Mouse (Mus musculus) hindbrain, embryonic 11.5 days (tissue): ENCODE measurements around the gene Ttc7b. TPM values are rescaled to one million over a fixed set of nuclear protein-coding genes. Genes with fewer than 3 reads are reported as not detected.

Experiments
- ATAC-seq: fragments of 200-750 bp; cut with Nextera tagmentation; 2 replicates; pipeline ENCODE4 v1.8.0; 2017; ENCODE audit warnings: mild to moderate bottlenecking, moderate TSS enrichment, moderate library complexity; ENCODE audit not compliant: low FRiP score
- DNase-seq: peaks from one replicate; pipeline ENCODE4 v3.0.0-alpha.2; 2015; ENCODE audit warnings: low spot score
- H3K27ac ChIP-seq: fragments of 300-500 bp; sonication (generic); 2 replicates; pipeline ENCODE4 v1.5.1; 2014; ENCODE audit warnings: mild to moderate bottlenecking, low read depth, low read length
- H3K27me3 ChIP-seq: fragments of 300-500 bp; sonication (generic); 2 replicates; pipeline ENCODE4 v1.6.1; 2014; ENCODE audit warnings: mild to moderate bottlenecking, low read length, moderate library complexity, mixed read lengths; ENCODE audit not compliant: control insufficient read depth, insufficient read depth
- H3K36me3 ChIP-seq: fragments of 300-500 bp; sonication (generic); 2 replicates; pipeline ENCODE4 v1.6.1; 2014; ENCODE audit warnings: mild to moderate bottlenecking, low read length, moderate library complexity, mixed read lengths; ENCODE audit not compliant: control insufficient read depth, insufficient read depth
- H3K4me1 ChIP-seq: fragments of 300-500 bp; sonication (generic); replicated peaks from 2 replicates; pipeline ENCODE4 v1.6.1; 2014; ENCODE audit warnings: low read length, mixed read lengths; ENCODE audit not compliant: control insufficient read depth, insufficient read depth
- H3K4me2 ChIP-seq: fragments of 300-500 bp; sonication (generic); replicated peaks from 2 replicates; pipeline ENCODE4 v1.6.1; 2014; ENCODE audit warnings: mild to moderate bottlenecking, low read depth, low read length
- H3K4me3 ChIP-seq: fragments of 300-500 bp; sonication (generic); 2 replicates; pipeline ENCODE4 v1.5.1; 2014; ENCODE audit warnings: low read depth, low read length
- H3K9ac ChIP-seq: fragments of 300-500 bp; sonication (generic); 2 replicates; pipeline ENCODE4 v1.6.1; 2014; ENCODE audit warnings: low read depth, low read length
- H3K9me3 ChIP-seq: fragments of 300-500 bp; sonication (generic); 2 replicates; pipeline ENCODE4 v1.6.1; 2016; ENCODE audit warnings: low read length; ENCODE audit not compliant: control insufficient read depth
- WGBS: fragments of 180-500 bp; shearing (Covaris S2); extraction: QIAGEN DNeasy Blood & Tissue Kit; methylation state at CpG from one replicate; pipeline ENCODE4 v1.1.7; 2014; 5-methylcytosine and 5-hydroxymethylcytosine counted together
- polyA plus RNA-seq: library from polyadenylated mRNA; unstranded; fragments of >200 nt; fragmentation: Nextera tagmentation; extraction: Ambion mirVana; gene quantifications from 2 replicates; pipeline ENCODE4 v1.2.1, GENCODE M21; 2014

The Ttc7b gene
- polyA plus RNA-seq, 1 experiment from 2014 or later = 7.1 TPM

GRCm38 (mm10) chr12:100262846-100263245 lies 257.8 kb downstream of the Ttc7b start:
- Histone ChIP-seq H3K4me2 (no peak overlapping the region), H3K36me3 (no peaks in the 10 kb centered on the region), H3K9ac (no peak overlapping the region), H3K4me3 (no peak overlapping the region), H3K9me3 (no peaks in the 10 kb centered on the region), H3K27me3 (no peaks in the 10 kb centered on the region), H3K27ac (no peak overlapping the region), H3K4me1 (no peaks in the 10 kb centered on the region)
- WGBS = 84% methylated on average over 6 of the region's 6 CpGs
- ATAC-seq (no peak), DNase-seq (no peak)

GRCm38 (mm10) chr12:100261761-100262160 lies 258.9 kb downstream of the Ttc7b start:
- Histone ChIP-seq H3K9me3 (no peaks in the 10 kb centered on the region), H3K27ac (no peak overlapping the region), H3K4me2 (no peak overlapping the region), H3K4me1 (no peaks in the 10 kb centered on the region), H3K9ac (no peak overlapping the region), H3K36me3 (no peaks in the 10 kb centered on the region), H3K27me3 (no peaks in the 10 kb centered on the region), H3K4me3 (no peak overlapping the region)
- no peak for ATAC-seq
- 84% methylated on average over 6 of the region's 6 CpGs for WGBS
- DNase-seq = no peak

- Histone ChIP-seq H3K9ac (no peak overlapping the region), H3K4me3 (no peak overlapping the region), H3K36me3 (no peaks in the 10 kb centered on the region), H3K27me3 (no peaks in the 10 kb centered on the region), H3K4me1 (no peaks in the 10 kb centered on the region), H3K27ac (no peak overlapping the region), H3K4me2 (no peak overlapping the region), H3K9me3 (no peaks in the 10 kb centered on the region)
- 75% methylated on average over 2 of the region's 2 CpGs for whole genome bisulfite sequencing
- no peak for DNase-seq
- no peak for ATAC-seq
Measured at GRCm38 (mm10) chr12:100260151-100260550, 260.5 kb downstream of the Ttc7b start.

GRCm38 (mm10) chr12:100257779-100258178 lies 262.8 kb downstream of the Ttc7b start:
- H3K9me3 ChIP-seq = no peaks in the 10 kb centered on the region
- H3K4me2 ChIP-seq = no peak overlapping the region
- no peaks in the 10 kb centered on the region for H3K36me3 ChIP-seq
- no peaks in the 10 kb centered on the region for H3K4me1 ChIP-seq
- ATAC-seq (no peak), DNase-seq (no peak)
- H3K27ac ChIP-seq = no peak overlapping the region
- H3K4me3 ChIP-seq = no peak overlapping the region
- no peak overlapping the region for H3K9ac ChIP-seq
- WGBS = 84% methylated on average over 3 of the region's 3 CpGs
- H3K27me3 ChIP-seq = no peaks in the 10 kb centered on the region

- WGBS = 91% methylated on average over 2 of the region's 2 CpGs
- H3K4me2 ChIP-seq = no peak overlapping the region
- no peak for ATAC-seq
- no peak overlapping the region for H3K4me3 ChIP-seq
- no peaks in the 10 kb centered on the region for H3K4me1 ChIP-seq
- no peaks in the 10 kb centered on the region for H3K9me3 ChIP-seq
- no peak overlapping the region for H3K27ac ChIP-seq
- DNase-seq = no peak
- H3K9ac ChIP-seq = no peak overlapping the region
- no peaks in the 10 kb centered on the region for H3K27me3 ChIP-seq
- no peaks in the 10 kb centered on the region for H3K36me3 ChIP-seq
Measured at GRCm38 (mm10) chr12:100255441-100255949, 265.1 kb downstream of the Ttc7b start.

- H3K27ac ChIP-seq = peak overlapping the region; percentile 24; the same call in 1 of the 2 replicates
- 82% methylated on average over 4 of the region's 4 CpGs for WGBS
Measured at GRCm38 (mm10) chr12:100254471-100254870, 266.2 kb downstream of the Ttc7b start.

More at GRCm38 (mm10) chr12:100254471-100254870, 266.2 kb downstream of the Ttc7b start:
- no peaks in the 10 kb centered on the region for H3K4me1 ChIP-seq
- no peaks in the 10 kb centered on the region for H3K9me3 ChIP-seq
- H3K4me3 ChIP-seq = no peak overlapping the region
- DNase-seq = no peak
- ATAC-seq = 0 out of 2 replicates have a peak, but pooled peaks have one; percentile 14
- no peaks in the 10 kb centered on the region for H3K27me3 ChIP-seq
- H3K9ac ChIP-seq = no peak overlapping the region
- H3K36me3 ChIP-seq = no peaks in the 10 kb centered on the region
- no peak overlapping the region for H3K4me2 ChIP-seq

Other genes starting within 250 kb of the Ttc7b start
- 3.3 and 5.6 TPM in 2 replicates for gene Rps6ka5, start 206.2 kb upstream of the Ttc7b start, polyA plus RNA-seq